Mouse (Mus musculus) heart, embryonic 16.5 days (tissue): ENCODE measurements around the gene Ddx39. TPM values are rescaled to one million over a fixed set of nuclear protein-coding genes. Genes with fewer than 3 reads are reported as not detected.
A peak's percentile ranks its signal among the peaks of the same experiment; 100 is the strongest.

Experiments
- ATAC-seq: fragments of 200-750 bp; cut with Nextera tagmentation; replicated peaks from 2 replicates; pipeline ENCODE4 v1.8.0; 2017; ENCODE audit warnings: moderate number of reproducible peaks; ENCODE audit not compliant: insufficient read depth, low FRiP score; ENCODE audit errors: extremely low read depth
- H3K27ac ChIP-seq: fragments of 300-500 bp; sonication (generic); 2 replicates; pipeline ENCODE4 v1.5.1; 2014; ENCODE audit warnings: mild to moderate bottlenecking, low read length, control low read depth, moderate library complexity
- H3K27me3 ChIP-seq: fragments of 300-500 bp; sonication (generic); 2 replicates; pipeline ENCODE4 v1.6.1; 2014; ENCODE audit warnings: low read length, mixed read lengths; ENCODE audit not compliant: control insufficient read depth, insufficient read depth
- H3K36me3 ChIP-seq: fragments of 300-500 bp; sonication (generic); 2 replicates; pipeline ENCODE4 v1.6.1; 2014; ENCODE audit not compliant: control insufficient read depth, insufficient read depth
- H3K4me1 ChIP-seq: fragments of 300-500 bp; sonication (generic); 2 replicates; pipeline ENCODE4 v1.6.1; 2014; ENCODE audit warnings: low read length, mixed read lengths; ENCODE audit not compliant: control insufficient read depth, insufficient read depth
- H3K4me2 ChIP-seq: fragments of 300-500 bp; sonication (generic); 2 replicates; pipeline ENCODE4 v1.6.1; 2014; ENCODE audit warnings: low read depth, mild to moderate bottlenecking, control low read depth, low read length
- H3K4me3 ChIP-seq: fragments of 300-500 bp; sonication (generic); 2 replicates; pipeline ENCODE4 v1.5.1; 2014; ENCODE audit warnings: mild to moderate bottlenecking, control low read depth, low read length
- H3K9ac ChIP-seq: fragments of 300-500 bp; sonication (generic); 2 replicates; pipeline ENCODE4 v1.6.1; 2014; ENCODE audit warnings: low read length, control low read depth
- H3K9me3 ChIP-seq: fragments of 300-500 bp; sonication (generic); replicated peaks from 2 replicates; pipeline ENCODE4 v1.6.1; 2016; ENCODE audit warnings: low read length; ENCODE audit not compliant: control insufficient read depth
- WGBS: fragments of 180-500 bp; shearing (Covaris S2); extraction: QIAGEN DNeasy Blood & Tissue Kit; methylation state at CpG from one replicate; pipeline ENCODE4 v1.1.7; 2014; 5-methylcytosine and 5-hydroxymethylcytosine counted together
- polyA plus RNA-seq: library from polyadenylated mRNA; unstranded; fragments of >200 nt; fragmentation: Nextera tagmentation; extraction: Ambion mirVana; gene quantifications from 2 replicates; pipeline ENCODE4 v1.2.1, GENCODE M21; 2015

The Ddx39 gene
- polyA plus RNA-seq, 1 experiment from 2014 or later: 147 TPM

- no peak overlapping the region for H3K4me3 ChIP-seq
- H3K4me1 ChIP-seq: peaks cover 3% of the 10 kb centered on the region; the same call in 1 of the 2 replicates
- no peak overlapping the region for H3K9ac ChIP-seq
- no peaks in the 10 kb centered on the region for H3K36me3 ChIP-seq
- no peaks in the 10 kb centered on the region for H3K27me3 ChIP-seq
- no peak for ATAC-seq
- H3K9me3 ChIP-seq: peaks cover 8% of the 10 kb centered on the region
- no peak overlapping the region for H3K27ac ChIP-seq
- no peak overlapping the region for H3K4me2 ChIP-seq
Measured at GRCm38 (mm10) chr8:83765663-83766062, 50.7 kb downstream of the Ddx39 start.

- H3K9me3 ChIP-seq: peaks cover 8% of the 10 kb centered on the region
- no peak overlapping the region for H3K4me3 ChIP-seq
- ATAC-seq: no peak
- H3K9ac ChIP-seq: no peak overlapping the region
- no peak overlapping the region for H3K4me2 ChIP-seq
- peaks cover 4% of the 10 kb centered on the region for H3K4me1 ChIP-seq
- H3K36me3 ChIP-seq: no peaks in the 10 kb centered on the region
- 82% methylated on average over 4 of the region's 4 CpGs for WGBS
- no peak overlapping the region for H3K27ac ChIP-seq
- no peaks in the 10 kb centered on the region for H3K27me3 ChIP-seq
Measured at GRCm38 (mm10) chr8:83767442-83767841, 52.5 kb downstream of the Ddx39 start.

GRCm38 (mm10) chr8:83768526-83768925 is 53.5 kb downstream of the Ddx39 start:
- Histone ChIP-seq H3K27ac (no peak overlapping the region), H3K9ac (no peak overlapping the region), H3K9me3 (peaks cover 8% of the 10 kb centered on the region), H3K4me3 (no peak overlapping the region), H3K27me3 (no peaks in the 10 kb centered on the region), H3K36me3 (no peaks in the 10 kb centered on the region), H3K4me2 (no peak overlapping the region), H3K4me1 (peaks cover 15% of the 10 kb centered on the region)
- ATAC-seq: peak; percentile 19; the same call in 1 of the 2 replicates
- WGBS: 31% methylated on average over 5 of the region's 5 CpGs

DNA sequence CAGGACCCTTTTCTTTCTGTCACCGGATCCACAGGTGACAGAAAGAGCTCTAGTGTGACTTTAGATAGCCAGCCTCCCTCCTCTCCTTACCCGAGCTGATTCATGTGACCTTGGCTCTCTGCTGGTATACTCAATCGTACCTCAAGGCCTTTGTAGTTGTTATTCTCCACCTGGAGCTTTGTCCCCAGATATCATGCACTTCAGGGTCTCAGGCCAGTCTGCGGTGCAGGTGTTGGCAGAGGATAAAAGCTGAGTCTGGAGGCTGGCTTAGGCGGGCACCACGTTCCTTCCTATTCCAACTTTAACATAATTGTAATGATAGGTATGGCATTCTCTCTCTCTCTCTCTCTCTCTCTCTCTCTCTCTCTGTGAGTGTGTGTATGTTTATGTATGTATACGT is 54.7 kb downstream of the Ddx39 start:
- Histone ChIP-seq H3K9me3 (peaks cover 8% of the 10 kb centered on the region), H3K27me3 (no peaks in the 10 kb centered on the region), H3K4me1 (peaks cover 16% of the 10 kb centered on the region), H3K4me2 (no peak overlapping the region), H3K9ac (no peak overlapping the region), H3K27ac (no peak overlapping the region), H3K4me3 (no peak overlapping the region), H3K36me3 (no peaks in the 10 kb centered on the region)
- no peak for ATAC-seq
- WGBS: 69% methylated on average over 7 of the region's 7 CpGs

DNA sequence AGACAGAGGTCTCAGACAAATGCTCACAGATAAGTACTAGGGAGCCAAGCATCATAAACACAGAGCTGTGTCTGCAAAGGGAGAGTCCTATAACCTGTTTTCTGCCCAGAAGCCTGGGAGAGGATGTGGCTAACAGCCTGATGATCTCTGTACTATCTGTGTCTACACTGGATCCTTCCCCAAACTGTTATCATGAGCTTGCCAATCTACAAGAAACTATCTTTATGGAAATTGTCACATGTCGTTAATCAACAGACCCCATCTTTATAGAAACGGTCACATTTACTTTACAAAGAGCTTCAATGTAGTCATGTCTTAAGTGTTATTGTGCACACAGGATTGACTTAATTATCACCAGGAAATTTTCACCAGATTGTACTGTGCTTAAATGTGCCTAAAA is 55.7 kb downstream of the Ddx39 start:
- Histone ChIP-seq H3K9me3 (peaks cover 4% of the 10 kb centered on the region; the same call in 1 of the 2 replicates), H3K27me3 (no peaks in the 10 kb centered on the region), H3K36me3 (no peaks in the 10 kb centered on the region), H3K4me2 (no peak overlapping the region), H3K27ac (no peak overlapping the region), H3K4me1 (peaks cover 16% of the 10 kb centered on the region), H3K4me3 (no peak overlapping the region), H3K9ac (no peak overlapping the region)
- WGBS: 82% methylated on average over 2 of the region's 2 CpGs
- ATAC-seq: no peak

- Histone ChIP-seq H3K4me1 (peaks cover 16% of the 10 kb centered on the region), H3K9me3 (peaks cover 2% of the 10 kb centered on the region; the same call in 1 of the 2 replicates), H3K27ac (no peak overlapping the region), H3K36me3 (no peaks in the 10 kb centered on the region), H3K4me2 (no peak overlapping the region), H3K27me3 (no peaks in the 10 kb centered on the region), H3K9ac (no peak overlapping the region), H3K4me3 (no peak overlapping the region)
- no peak for ATAC-seq
- WGBS: 62% methylated on average over 4 of the region's 4 CpGs
Measured at GRCm38 (mm10) chr8:83771791-83772190, 56.8 kb downstream of the Ddx39 start.

DNA sequence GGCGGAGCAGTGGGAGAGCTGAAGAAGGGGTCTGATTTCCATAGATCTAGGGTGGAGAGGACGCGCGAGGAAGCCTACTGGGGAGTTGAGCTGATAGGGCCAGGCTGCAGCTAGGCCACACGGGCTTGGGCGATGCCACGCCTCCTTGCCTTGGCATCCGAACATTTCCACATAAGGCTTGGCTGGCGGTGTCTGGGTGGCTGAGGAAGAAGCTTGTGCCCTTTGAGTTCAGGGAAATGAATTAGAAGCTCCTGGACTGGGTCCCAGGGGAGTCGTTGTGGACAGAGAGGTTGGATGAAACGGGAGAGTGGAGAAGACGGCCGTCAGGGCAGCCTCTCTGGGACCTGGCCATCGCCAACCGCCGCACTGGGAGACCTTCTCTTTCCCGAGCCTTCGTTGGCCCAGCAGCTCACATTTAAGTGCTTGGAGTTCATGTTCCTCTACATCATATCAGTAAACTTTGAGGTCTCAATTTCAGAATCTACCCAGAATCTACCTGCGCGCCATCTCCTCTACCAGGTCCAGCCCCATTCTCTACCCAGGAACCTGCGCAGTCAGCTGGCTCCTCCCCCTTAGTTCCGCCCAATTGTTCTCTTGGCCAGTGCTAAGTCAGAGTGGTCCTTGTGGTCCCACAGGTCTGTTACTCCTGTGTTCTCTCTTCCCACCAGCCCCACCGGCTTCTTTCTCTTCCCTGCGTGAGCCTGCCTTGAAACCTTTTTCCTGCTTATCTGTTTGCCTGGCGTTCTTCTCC is 57.9 kb downstream of the Ddx39 start:
- Histone ChIP-seq H3K4me2 (peak overlapping the region; percentile 88), H3K27ac (peak overlapping the region; percentile 42), H3K36me3 (no peaks in the 10 kb centered on the region), H3K4me3 (peak overlapping the region; percentile 60), H3K9me3 (no peaks in the 10 kb centered on the region), H3K4me1 (peaks cover 16% of the 10 kb centered on the region), H3K27me3 (no peaks in the 10 kb centered on the region), H3K9ac (peak overlapping the region; percentile 70)
- ATAC-seq: peak; percentile 77
- WGBS: 6% methylated on average over 25 of the region's 25 CpGs

DNA sequence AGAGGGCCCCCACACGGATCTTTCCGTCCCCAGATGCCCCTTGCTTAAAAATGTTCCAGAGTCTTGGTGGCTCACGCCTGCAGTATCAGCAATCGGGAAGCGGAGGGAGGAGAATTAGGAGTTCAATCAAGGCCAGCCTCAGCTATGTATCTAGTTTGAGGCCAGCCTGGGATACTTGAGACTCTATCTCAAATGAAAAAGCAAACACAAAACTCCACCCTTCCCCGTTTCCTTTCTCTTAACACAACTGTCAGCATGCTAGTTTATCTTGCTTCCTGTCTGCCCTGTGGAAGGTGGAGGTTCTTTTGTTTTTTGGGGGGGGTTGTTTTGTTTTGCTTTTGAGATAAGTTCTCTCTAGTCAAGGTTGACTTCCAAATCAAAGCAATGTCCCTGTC is 58.5 kb downstream of the Ddx39 start:
- Histone ChIP-seq H3K27ac (peak overlapping the region; percentile 17), H3K9ac (peak overlapping the region; percentile 70; the same call in 1 of the 2 replicates), H3K4me2 (peak overlapping the region; percentile 88), H3K4me1 (peaks cover 16% of the 10 kb centered on the region), H3K27me3 (no peaks in the 10 kb centered on the region), H3K9me3 (no peaks in the 10 kb centered on the region), H3K4me3 (peak overlapping the region; percentile 60), H3K36me3 (no peaks in the 10 kb centered on the region)
- ATAC-seq: no peak
- WGBS: 16% methylated on average over 6 of the region's 6 CpGs

DNA sequence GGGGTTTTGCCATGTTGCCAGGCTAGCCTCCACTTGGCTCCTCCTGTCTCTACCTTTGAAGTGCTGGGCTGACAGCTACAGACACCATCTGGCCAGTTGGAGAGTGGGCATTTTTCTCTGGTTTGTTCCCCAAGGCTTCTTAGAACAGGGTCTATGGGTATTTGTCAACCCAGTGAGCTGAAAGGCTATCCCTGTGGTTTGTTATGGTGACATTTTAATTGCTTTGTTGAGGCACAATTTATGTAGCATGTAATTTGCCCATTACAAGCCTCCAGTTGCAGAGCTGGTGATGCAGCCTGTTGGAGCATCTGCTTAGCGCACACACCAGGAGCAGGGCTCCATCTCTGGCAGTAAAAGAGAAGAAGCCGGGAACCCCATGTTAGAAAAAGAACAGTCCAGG is 59.2 kb downstream of the Ddx39 start:
- no peak for ATAC-seq
- H3K9me3 ChIP-seq: no peaks in the 10 kb centered on the region
- H3K27ac ChIP-seq: no peak overlapping the region
- no peak overlapping the region for H3K4me3 ChIP-seq
- H3K4me1 ChIP-seq: peaks cover 13% of the 10 kb centered on the region
- H3K36me3 ChIP-seq: no peaks in the 10 kb centered on the region
- H3K4me2 ChIP-seq: no peak overlapping the region
- no peak overlapping the region for H3K9ac ChIP-seq
- no peaks in the 10 kb centered on the region for H3K27me3 ChIP-seq
- 94% methylated on average over 2 of the region's 2 CpGs for WGBS
